Mouse (Mus musculus): ENCODE measurements at regions not wholly inside any gene's neighbourhood (a gene's known extent, or its start where the extent isn't known, plus 50 kb on each side); places are given as distances from the start of the nearest gene placed in this dataset.
"Not testable (repeated sequence)": the region's sequence is repeated elsewhere in the genome, so short reads cannot be mapped to it uniquely, and the experiment has no call there.

GRCm38 (mm10) chr17:94866630-94867029, 116.8 kb upstream of the Mettl4 start:
- DNase-seq (ENCODE audit: low spot score) = no peak

DNA sequence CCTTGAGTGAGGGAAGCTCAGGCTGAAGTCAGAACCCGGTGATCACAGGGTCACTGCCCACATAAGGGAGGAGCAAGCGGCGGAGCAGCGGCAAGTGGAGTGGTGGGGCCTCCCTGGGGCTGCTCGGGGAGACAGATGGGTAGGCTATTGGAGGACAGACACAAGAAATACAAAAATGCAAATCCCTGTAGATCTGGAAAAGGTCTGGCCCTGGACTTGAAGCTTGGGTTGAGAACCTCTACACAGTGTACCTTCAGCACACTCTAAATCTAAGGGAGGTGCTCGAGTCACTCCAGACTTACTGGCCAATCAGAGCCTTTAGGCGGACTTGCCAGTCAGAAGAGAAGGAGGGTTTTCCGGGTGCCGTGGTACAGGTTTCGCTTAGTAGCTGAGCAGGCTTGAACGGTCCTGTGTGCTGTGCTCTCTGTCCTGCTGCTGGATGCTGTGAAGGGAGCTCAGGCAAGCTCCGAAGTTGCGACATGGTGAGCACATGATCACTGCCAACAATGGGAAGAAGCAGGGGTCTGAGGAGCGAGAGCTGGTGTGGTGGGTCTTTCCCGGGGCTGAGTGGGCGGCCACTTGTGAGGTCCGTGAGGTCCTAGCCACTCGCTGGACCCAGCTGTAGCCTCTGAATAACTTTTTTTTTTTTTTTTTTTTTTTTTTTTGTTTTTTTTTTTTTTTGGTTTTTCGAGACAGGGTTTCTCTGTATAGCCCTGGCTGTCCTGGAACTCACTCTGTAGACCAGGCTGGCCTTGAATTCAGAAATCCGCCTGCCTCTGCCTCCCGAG, 114.9 kb upstream of the Mettl4 start:
- DNase-seq (ENCODE audit: low spot score) = peak; percentile 87

DNA sequence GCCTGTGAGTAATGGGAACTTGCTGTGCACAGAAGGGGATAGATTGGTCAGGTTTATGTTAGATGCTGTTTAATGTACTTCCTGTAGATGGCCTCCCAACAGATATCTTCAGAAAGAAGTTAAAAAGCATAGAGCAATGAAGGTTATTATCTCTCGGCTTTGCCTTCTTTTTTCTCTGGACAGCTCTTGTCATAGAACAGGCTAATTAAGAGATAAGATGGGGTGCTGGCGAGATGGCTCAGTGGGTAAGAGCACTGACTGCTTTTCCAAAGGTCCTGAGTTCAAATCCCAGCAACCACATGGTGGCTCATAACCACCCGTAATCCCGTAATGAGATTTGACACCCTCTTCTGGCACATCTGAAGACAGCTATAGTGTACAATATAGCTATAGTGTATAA, 104.9 kb upstream of the Mettl4 start:
- DNase-seq (ENCODE audit: low spot score) = not testable (repeated sequence)

DNA sequence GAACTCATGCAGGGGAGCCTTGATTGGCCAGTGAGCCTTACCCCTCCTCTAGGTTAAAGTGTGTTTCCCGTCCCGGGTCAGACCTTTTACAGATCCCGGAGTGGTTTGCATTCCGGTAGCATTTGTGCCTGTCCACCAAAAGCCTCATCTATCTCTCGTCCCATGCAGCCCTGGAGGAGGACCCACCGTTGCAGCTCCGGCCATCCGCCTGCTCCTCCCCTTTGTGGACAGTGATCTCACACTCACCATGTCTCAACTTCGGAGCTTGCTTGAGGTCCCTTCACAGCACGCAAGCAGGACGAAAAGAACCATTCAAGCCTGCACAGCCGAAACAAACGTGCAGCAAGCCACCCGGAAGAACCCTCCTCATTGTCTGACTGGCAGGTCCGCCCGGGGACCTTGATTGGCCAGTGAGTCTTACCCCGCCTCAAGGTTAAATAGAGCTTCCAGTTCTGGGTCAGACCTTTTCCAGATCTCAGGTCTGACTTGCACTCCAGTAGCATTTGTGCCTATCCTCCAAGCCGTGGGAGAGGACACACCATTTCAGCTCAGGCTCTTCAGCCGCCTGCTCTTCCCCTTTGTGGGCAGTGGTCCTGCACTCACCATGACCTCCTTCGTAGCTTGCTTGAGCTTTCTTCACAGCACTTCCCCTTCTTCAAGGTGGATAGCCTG, 84.8 kb upstream of the Mettl4 start:
- peak; percentile 87 for DNase-seq (ENCODE audit: low spot score)

- DNase-seq (ENCODE audit: low spot score) = not testable (repeated sequence)
Observed at GRCm38 (mm10) chr17:94834067-94834445, 84.2 kb upstream of the Mettl4 start.

DNA sequence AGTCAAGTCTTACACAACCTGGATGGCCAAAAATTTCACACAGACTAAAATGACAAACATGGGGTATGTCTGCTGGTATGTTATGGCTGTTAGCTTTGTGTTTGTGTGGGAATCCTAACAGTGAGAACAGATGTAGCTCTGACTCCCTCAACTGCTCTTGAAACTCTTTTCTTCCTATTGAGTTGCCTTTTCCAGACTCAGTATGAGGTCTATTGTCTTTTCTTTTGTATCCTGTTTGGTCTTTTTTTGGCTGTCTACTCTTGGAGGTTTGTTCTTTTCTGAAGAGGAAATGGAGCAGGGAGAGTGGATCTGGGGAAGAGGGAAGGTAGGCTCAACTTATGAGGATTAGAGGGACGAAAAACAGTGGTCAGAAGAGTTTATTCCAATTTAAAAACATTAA, 76.6 kb upstream of the Mettl4 start:
- not testable (repeated sequence) for DNase-seq (ENCODE audit: low spot score)

- DNase-seq (ENCODE audit: low spot score) = no peak
Observed at GRCm38 (mm10) chr17:94808758-94809157, 58.9 kb upstream of the Mettl4 start.

Data from adipocyte (in vitro differentiated cells).